Mouse (Mus musculus) testis, postnatal 10 days (tissue): Measurements from ENCODE around the gene Runx2.

Experiments used
- DNase-seq: peaks from one replicate; pipeline ENCODE4 v3.0.0; 2021; ENCODE audit warnings: low spot score

The Runx2 gene

GRCm38 (mm10) chr17:44662080-44662706, 152.4 kb downstream of the Runx2 start:
- DNase-seq: no peak

DNA sequence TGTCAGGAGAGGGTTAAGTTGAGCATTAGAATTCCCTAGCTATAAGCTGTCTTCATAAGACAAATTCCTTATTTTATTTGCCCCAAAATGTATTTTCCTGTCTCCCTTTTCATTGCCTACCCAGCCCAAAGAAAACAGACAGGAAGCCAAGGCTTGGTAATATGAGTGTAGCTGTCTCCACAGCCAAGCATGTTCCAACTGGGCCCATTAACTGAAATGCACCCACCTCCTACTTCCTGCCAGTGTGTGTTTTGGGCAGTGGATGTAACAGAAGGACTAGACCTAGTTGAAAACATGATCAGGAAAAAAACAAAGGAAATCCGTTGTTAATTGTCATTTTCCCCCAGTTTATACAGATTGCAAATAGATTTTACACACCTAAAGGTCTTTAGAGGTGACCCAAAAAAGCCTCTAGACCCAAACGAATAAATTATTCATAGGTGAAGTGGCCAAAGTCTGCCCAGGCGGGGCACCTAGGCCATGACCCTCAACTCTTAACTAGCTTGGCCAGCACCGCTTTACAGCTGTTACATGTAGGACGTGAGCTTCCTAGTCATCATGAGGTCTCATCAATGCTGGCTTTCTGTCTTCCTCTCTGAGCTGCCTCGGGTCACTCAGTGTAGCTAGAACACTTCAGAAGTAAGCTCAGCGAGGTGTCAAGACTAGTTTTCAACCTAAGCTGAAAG, 154.3 kb downstream of the Runx2 start:
- no peak for DNase-seq

GRCm38 (mm10) chr17:44654503-44654902, 160.1 kb downstream of the Runx2 start:
- DNase-seq: no peak

DNA sequence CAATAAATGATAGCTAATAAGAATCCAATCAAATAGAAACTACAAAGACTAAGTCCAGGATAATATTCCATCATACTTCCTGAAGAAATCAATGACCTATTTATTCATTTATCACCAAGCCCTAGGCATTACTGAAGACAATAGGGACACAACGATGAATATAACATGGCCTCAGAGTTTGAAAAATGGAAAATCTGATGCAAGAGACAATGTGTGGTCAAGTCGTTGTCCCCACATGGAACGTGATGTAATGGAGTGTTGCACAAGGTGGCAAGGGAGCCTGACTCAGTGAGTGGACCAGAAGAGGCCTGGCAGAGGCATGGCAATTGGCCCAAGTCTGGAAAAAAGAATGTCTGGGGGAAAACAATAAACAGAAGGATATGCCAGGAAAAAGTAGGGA, 161.5 kb downstream of the Runx2 start:
- DNase-seq: no peak

DNA sequence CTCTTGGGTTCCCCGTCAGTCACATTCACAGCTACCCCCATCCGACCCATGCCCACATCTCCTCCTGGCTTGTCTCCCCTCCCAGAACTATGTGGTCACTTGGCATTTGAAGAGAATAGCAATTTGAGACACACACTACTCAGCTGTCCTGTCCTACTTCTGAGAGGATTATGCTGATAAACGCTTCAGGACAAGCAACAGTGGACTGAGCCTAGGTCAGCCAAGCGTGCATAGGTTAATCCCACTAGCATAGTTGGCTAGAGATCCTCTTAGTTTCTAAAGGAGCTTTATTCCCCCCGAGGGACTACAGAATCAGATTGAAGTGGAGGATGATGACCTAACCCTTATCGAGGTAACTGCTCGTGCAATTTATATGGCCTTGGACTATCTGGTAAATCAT, 162.5 kb downstream of the Runx2 start:
- no peak for DNase-seq

DNA sequence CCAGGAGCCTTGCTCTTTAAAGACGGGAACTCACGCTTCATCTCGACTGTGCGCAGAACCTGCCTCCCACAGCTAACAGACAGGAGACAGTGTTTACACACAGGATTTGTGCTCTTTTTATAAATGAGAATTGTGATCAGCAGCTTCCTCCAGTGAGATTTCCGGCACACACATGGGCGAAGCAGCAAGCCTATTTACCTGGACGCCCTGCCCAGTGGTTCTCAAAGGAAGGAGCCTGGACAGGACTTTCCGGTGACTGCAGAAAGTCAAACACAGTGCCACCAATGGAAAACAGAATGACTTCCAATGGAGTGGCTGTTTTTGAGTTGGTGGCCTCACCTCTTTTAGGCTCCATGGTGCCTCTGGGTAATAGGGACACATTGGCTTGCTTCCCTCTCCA, 163.0 kb downstream of the Runx2 start:
- no peak for DNase-seq

DNA sequence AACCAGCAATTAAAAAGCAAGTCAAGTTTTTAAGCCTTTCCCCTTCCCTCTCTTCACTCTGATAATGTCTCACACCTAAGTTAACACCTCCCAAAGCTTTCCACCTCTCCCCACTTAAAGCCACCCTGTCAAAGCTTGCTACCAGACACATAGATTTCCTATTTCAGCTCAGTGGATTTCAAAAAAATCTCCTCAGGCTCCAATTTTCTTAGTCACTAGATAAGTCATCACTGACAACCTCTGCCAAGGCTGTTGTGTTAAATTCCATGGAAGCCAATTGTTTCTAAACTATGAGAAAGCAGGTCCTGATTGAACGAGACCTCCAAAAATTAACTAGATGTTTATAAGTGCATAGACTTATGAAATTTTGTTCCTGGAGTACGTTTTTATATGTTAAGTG, 164.2 kb downstream of the Runx2 start:
- no peak for DNase-seq

DNA sequence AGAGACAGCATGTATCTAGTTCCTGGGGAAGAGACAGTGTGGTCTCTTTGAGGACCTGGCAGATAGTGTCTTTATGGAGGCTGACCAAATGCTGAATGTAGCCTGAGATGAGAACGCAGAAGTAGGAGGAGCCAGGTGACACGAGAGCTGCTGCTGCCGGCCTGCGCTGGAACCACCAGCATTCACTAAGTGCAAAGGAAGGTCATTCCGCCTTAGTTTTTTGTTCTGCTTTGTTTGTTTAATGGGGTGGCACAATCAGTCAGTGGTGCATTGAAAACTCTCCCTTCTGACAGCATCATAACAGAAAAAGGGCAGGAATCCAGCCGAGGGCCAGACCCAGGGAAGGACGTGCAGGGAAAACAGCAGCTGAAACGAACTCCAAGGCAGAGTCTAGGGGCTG, 165.5 kb downstream of the Runx2 start:
- DNase-seq: no peak

GRCm38 (mm10) chr17:44647916-44648315, 166.7 kb downstream of the Runx2 start:
- DNase-seq: no peak

- no peak for DNase-seq
These were observed 169.5 kb downstream of the Runx2 start for GRCm38 (mm10) chr17:44645146-44645545.

GRCm38 (mm10) chr17:44643260-44643659, 171.3 kb downstream of the Runx2 start:
- no peak for DNase-seq

- no peak for DNase-seq
These were observed 172.5 kb downstream of the Runx2 start for GRCm38 (mm10) chr17:44642126-44642525.

DNA sequence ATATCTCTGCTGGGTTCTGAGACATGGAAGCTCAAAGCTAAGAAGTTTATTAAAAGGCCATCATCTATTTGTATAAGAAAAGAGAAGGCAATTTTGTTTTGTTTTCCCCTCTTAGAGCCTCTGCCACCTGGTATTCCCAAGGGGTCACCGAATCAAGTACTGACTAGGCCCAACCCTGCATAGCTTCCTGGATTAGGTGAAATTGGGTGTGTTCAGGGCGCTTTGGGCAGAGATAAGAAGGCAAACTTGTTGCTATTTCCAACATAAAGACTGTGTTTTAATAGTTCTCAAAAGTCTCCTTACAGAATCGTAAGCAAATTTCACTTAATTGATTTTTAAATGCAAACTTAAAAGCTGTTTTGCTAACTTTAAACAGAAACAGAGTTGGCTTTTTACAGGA, 173.7 kb downstream of the Runx2 start:
- no peak for DNase-seq

DNA sequence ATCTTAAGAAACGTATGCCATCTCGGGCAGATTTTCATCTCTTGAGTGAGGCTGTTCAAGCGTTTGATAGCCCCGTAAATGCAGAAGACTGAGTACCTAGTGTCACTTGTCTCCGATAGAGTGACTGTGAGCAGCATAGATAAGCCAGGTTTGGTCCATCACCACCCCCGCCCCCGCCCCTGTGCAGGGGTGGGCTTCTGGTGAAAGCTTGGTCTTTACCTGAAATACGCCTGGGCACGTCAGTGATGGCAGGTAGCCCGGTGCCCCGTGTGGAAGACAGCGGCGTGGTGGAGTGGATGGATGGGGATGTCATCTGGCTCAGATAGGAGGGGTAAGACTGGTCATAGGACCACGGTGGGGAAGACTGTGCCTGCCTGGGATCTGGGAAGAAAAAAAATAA, 175.2 kb downstream of the Runx2 start:
- DNase-seq: no peak

DNA sequence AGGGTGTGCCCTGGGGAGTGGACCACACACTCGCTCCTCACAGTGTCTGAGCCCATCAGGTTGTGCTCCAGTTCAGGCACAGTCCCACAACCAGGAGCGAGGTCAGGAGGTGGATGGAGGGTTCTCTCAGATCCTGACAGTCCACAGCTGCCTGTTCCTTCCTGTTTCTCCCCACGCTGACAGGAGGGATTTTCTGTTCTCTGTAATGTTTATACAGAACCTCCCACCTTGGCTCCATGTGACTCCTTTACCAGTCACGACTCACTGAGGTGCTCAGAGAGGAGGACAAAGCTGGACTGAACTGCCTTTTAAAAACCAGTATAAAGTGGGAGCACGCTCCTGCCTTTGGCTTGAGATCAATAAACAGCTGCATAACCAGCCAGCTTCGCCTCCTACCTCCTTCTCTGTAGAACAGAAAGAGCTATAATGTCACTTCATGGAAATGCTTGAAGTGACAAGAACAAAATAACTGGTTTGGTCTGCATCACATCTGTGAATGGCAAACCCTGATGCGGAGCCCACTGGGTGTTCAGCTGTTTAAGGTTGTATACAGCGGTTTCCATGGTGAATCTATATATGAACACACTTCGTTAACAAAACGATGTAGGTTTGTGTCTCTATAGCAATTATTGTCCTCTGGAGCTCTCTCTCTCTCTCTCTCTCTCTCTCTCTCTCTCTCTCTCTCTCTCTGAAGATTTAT, 177.3 kb downstream of the Runx2 start:
- DNase-seq: no peak

DNA sequence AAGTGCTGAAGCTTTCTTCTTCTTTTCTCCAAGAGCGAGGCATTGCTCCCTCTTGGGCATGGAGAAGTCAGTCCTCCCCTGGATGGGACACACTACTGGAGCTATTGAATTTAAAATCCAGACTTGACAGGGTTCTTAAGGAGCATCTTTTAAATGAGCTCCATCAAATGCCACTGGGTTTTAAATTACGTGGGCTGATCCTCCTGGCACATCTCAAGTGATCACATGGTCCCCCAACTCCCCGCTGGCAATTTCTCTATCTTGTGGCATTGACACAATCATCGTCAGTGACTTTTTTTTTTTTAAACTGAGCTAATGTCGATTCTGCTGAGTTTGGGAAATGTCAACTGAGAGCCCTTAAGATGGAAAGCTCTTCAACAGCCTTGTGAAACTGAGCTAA, 180.1 kb downstream of the Runx2 start:
- DNase-seq: no peak

- no peak for DNase-seq
These were observed 180.8 kb downstream of the Runx2 start for GRCm38 (mm10) chr17:44633607-44634415.

- no peak for DNase-seq
These were observed 181.7 kb downstream of the Runx2 start for GRCm38 (mm10) chr17:44632941-44633340.

- no peak for DNase-seq
These were observed 182.3 kb downstream of the Runx2 start for GRCm38 (mm10) chr17:44632292-44632691.

DNA sequence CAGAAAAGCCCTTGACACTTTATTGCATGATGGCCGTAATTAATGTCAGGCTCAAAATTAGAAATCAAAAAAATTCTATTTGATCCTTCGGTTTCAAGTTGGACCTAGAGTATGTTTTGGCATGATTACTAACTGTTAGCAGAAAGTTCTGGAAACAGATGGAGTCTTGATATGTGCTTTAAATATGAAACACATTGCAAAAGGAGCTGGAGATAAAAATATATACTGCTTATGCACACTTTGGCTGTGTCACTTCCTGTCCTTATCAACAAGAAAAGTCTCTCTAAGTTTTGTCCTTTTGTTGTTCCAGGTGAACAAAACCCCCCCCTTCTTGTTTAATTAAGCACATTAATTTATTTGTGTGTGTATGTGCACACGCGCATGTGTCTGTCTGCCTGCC, 183.0 kb downstream of the Runx2 start:
- no peak for DNase-seq

- no peak for DNase-seq
These were observed 187.3 kb downstream of the Runx2 start for GRCm38 (mm10) chr17:44627317-44627716.

DNA sequence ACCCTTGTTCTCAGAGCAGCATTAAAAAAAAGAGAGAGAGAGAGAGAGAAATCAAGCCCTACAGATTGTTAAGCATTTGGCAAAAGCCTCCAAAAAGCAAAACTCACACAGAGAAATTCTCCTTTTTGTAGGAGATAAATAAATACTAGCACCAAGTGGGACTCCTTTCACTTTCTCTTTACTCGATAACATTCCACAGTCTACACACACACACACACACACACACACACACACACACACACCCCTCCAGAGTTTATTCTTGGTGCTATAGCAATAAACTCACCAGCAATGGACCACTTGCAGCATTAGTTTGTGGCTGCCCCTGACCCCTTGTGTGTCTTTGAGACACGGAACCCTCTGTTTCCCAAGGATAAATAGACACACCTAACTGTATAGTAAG, 190.9 kb downstream of the Runx2 start:
- DNase-seq: no peak

GRCm38 (mm10) chr17:44623271-44623670, 191.3 kb downstream of the Runx2 start:
- DNase-seq: no peak
